Mouse (Mus musculus): Measurements from ENCODE around the gene Gm8764. TPM values are rescaled to one million over a fixed set of nuclear protein-coding genes. Genes with fewer than 3 reads are reported as not detected.
"Not testable (repeated sequence)": the region's sequence is repeated elsewhere in the genome, so short reads cannot be mapped to it uniquely, and the experiment has no call there.

The Gm8764 gene
- total RNA-seq (2014; rRNA removed; ENCODE audit: low replicate concordance) (not detected in 2 replicates), polyA plus RNA-seq (2015; fragmentation: Nextera tagmentation; extraction: Ambion mirVana) (not detected in 2 replicates)

DNA sequence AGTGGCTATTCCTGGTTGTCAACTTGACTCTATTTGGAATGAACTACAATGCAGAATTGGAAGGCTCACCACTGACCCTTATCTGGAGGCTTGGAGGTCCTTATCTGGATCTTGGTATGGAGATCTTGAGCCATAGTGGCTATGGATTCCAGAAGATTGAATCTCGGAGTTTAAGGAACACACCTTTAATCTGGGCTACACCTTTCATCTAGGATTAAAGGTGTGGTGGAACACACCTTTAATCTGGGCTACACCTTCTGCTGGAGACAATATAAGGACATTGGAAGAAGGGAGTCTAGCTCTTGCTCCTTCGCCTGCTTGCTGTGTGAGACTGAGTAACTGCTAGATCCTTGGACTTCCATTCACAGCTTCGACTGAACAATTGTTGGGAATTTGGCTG is at the start of gene Gm8764:
Gm8764 (plus strand) TSS at position 301 of the 400 bp plus-strand sequence.
- not testable (repeated sequence) for H3K36me3 ChIP-seq (replicated peaks; ENCODE audit: control insufficient read depth, insufficient read depth, low read length); H3K9ac ChIP-seq (replicated peaks; ENCODE audit: low read depth, low read length); H3K27me3 ChIP-seq (ENCODE audit: control insufficient read depth, insufficient read depth, low read length); H3K4me3 ChIP-seq (ENCODE audit: low read depth, low read length); ATAC-seq (ENCODE audit: insufficient read depth, low read depth); H3K4me1 ChIP-seq (ENCODE audit: control insufficient read depth, insufficient read depth); H3K27ac ChIP-seq (ENCODE audit: low read depth); H3K9me3 ChIP-seq (replicated peaks; ENCODE audit: control insufficient read depth, low read length); H3K4me2 ChIP-seq (ENCODE audit: low read depth, low read length); DNase-seq (ENCODE audit: low spot score)
- no CpG with 5 or more reads among the region's 3 CpGs for WGBS

DNA sequence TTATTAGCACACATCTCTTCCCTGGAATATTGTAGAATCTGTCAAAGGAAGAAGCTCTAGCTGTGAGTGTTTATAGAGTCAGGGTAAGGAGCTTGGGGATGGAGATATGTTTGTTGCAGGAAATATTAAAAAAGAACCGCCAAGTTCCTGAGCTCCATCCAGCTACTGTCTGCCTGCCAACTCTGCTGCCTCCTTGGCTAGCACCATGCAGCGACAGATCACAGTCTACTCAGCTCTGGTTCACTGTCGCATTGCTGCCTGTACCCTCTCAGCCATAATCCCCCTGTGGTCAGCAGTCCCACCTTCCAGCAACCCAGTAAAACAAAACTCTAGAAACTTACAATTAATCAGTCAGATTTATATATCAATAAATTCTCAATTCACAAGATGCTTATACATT is 49.8 kb upstream of the Gm8764 start:
- no peak for DNase-seq (ENCODE audit: low spot score)
- Histone ChIP-seq H3K4me2 (ENCODE audit: low read depth, low read length) (no peak overlapping the region), H3K4me1 (ENCODE audit: control insufficient read depth, insufficient read depth) (no peaks in the 10 kb centered on the region), H3K27ac (ENCODE audit: low read depth) (no peak overlapping the region), H3K9ac (replicated peaks; ENCODE audit: low read depth, low read length) (no peak overlapping the region), H3K4me3 (ENCODE audit: low read depth, low read length) (no peak overlapping the region), H3K36me3 (replicated peaks; ENCODE audit: control insufficient read depth, insufficient read depth, low read length) (no peaks in the 10 kb centered on the region), H3K27me3 (ENCODE audit: control insufficient read depth, insufficient read depth, low read length) (no peaks in the 10 kb centered on the region), H3K9me3 (replicated peaks; ENCODE audit: control insufficient read depth, low read length) (no peaks in the 10 kb centered on the region)
- ATAC-seq (ENCODE audit: insufficient read depth, low read depth) = no peak
- TF ChIP-seq CTCF (IDR thresholded peaks at IDR 0.05; ENCODE audit: low read depth) = no peak
- TF ChIP-seq EP300 (IDR thresholded peaks at IDR 0.05; ENCODE audit: low read depth) = no peak
- 59% methylated on average over 3 of the region's 3 CpGs for WGBS

DNA sequence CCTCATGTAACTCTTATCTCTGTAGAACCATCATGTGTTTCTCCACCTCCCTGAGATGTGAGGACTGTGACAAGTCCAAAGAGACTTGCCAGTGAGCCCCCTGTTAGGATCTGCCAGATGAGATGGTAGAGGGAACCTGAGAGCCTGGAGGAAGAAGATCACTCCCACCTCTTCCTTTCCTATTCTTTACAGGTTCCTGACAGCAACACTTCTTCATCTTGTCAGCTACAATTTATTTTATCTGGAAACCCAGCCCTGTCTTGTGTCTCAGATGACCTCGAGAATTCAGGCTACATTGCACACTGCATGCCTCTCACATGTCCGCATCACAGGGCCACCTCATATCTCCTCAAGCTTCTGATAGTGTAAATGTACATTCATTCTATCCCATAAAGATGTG is 41.5 kb upstream of the Gm8764 start:
- DNase-seq (ENCODE audit: low spot score) (no peak), ATAC-seq (ENCODE audit: insufficient read depth, low read depth) (no peak)
- no peak overlapping the region for H3K4me2 ChIP-seq (ENCODE audit: low read depth, low read length)
- H3K27me3 ChIP-seq (ENCODE audit: control insufficient read depth, insufficient read depth, low read length) = no peaks in the 10 kb centered on the region
- 29% methylated on average over 2 of the region's 2 CpGs for WGBS
- no peak overlapping the region for H3K9ac ChIP-seq (replicated peaks; ENCODE audit: low read depth, low read length)
- TF ChIP-seq EP300 (IDR thresholded peaks at IDR 0.05; ENCODE audit: low read depth) = no peak
- TF ChIP-seq CTCF (IDR thresholded peaks at IDR 0.05; ENCODE audit: low read depth) = no peak
- no peaks in the 10 kb centered on the region for H3K4me1 ChIP-seq (ENCODE audit: control insufficient read depth, insufficient read depth)
- H3K4me3 ChIP-seq (ENCODE audit: low read depth, low read length) = no peak overlapping the region
- H3K9me3 ChIP-seq (replicated peaks; ENCODE audit: control insufficient read depth, low read length) = no peaks in the 10 kb centered on the region
- no peaks in the 10 kb centered on the region for H3K36me3 ChIP-seq (replicated peaks; ENCODE audit: control insufficient read depth, insufficient read depth, low read length)
- no peak overlapping the region for H3K27ac ChIP-seq (ENCODE audit: low read depth)

GRCm38 (mm10) chr10:104142687-104143086 is 17.1 kb upstream of the Gm8764 start, which contains the start of gene Gm21293:
TSS of gene Gm21293 (plus strand) at chr10:104142987.
- not testable (repeated sequence) for H3K4me2 ChIP-seq (ENCODE audit: low read depth, low read length); H3K4me3 ChIP-seq (ENCODE audit: low read depth, low read length); ATAC-seq (ENCODE audit: insufficient read depth, low read depth); H3K36me3 ChIP-seq (replicated peaks; ENCODE audit: control insufficient read depth, insufficient read depth, low read length); H3K4me1 ChIP-seq (ENCODE audit: control insufficient read depth, insufficient read depth); H3K27ac ChIP-seq (ENCODE audit: low read depth); H3K27me3 ChIP-seq (ENCODE audit: control insufficient read depth, insufficient read depth, low read length); H3K9ac ChIP-seq (replicated peaks; ENCODE audit: low read depth, low read length); H3K9me3 ChIP-seq (replicated peaks; ENCODE audit: control insufficient read depth, low read length); DNase-seq (ENCODE audit: low spot score)
- no CpG with 5 or more reads among the region's 3 CpGs for WGBS

DNA sequence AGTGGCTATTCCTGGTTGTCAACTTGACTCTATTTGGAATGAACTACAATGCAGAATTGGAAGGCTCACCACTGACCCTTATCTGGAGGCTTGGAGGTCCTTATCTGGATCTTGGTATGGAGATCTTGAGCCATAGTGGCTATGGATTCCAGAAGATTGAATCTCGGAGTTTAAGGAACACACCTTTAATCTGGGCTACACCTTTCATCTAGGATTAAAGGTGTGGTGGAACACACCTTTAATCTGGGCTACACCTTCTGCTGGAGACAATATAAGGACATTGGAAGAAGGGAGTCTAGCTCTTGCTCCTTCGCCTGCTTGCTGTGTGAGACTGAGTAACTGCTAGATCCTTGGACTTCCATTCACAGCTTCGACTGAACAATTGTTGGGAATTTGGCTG is 8.6 kb upstream of the Gm8764 start, which contains the start of gene Gm6763:
Gm6763 (plus strand) TSS at position 301 of the 400 bp plus-strand sequence.
- not testable (repeated sequence) for H3K4me2 ChIP-seq (ENCODE audit: low read depth, low read length); H3K9me3 ChIP-seq (replicated peaks; ENCODE audit: control insufficient read depth, low read length); DNase-seq (ENCODE audit: low spot score); H3K27ac ChIP-seq (ENCODE audit: low read depth); H3K36me3 ChIP-seq (replicated peaks; ENCODE audit: control insufficient read depth, insufficient read depth, low read length); H3K4me1 ChIP-seq (ENCODE audit: control insufficient read depth, insufficient read depth); H3K4me3 ChIP-seq (ENCODE audit: low read depth, low read length); ATAC-seq (ENCODE audit: insufficient read depth, low read depth); H3K9ac ChIP-seq (replicated peaks; ENCODE audit: low read depth, low read length); H3K27me3 ChIP-seq (ENCODE audit: control insufficient read depth, insufficient read depth, low read length)
- no CpG with 5 or more reads among the region's 3 CpGs for WGBS

- DNase-seq (ENCODE audit: low spot score) = not testable (repeated sequence)
These were observed 8.4 kb downstream of the Gm8764 start, which contains the start of gene Gm21304 for GRCm38 (mm10) chr10:104168215-104168614. TSS of gene Gm21304 (plus strand) at chr10:104168515.

GRCm38 (mm10) chr10:104176724-104177123 is 16.9 kb downstream of the Gm8764 start, which contains the start of gene Gm21312:
TSS of gene Gm21312 (plus strand) at chr10:104177024.
- ATAC-seq (ENCODE audit: insufficient read depth, low read depth); H3K36me3 ChIP-seq (replicated peaks; ENCODE audit: control insufficient read depth, insufficient read depth, low read length); H3K9ac ChIP-seq (replicated peaks; ENCODE audit: low read depth, low read length); DNase-seq (ENCODE audit: low spot score); H3K27me3 ChIP-seq (ENCODE audit: control insufficient read depth, insufficient read depth, low read length); H3K4me2 ChIP-seq (ENCODE audit: low read depth, low read length); H3K9me3 ChIP-seq (replicated peaks; ENCODE audit: control insufficient read depth, low read length); H3K4me1 ChIP-seq (ENCODE audit: control insufficient read depth, insufficient read depth); H3K4me3 ChIP-seq (ENCODE audit: low read depth, low read length); H3K27ac ChIP-seq (ENCODE audit: low read depth): not testable (repeated sequence)
- WGBS = no CpG with 5 or more reads among the region's 3 CpGs

More at GRCm38 (mm10) chr10:104168215-104168614, 8.4 kb downstream of the Gm8764 start, which contains the start of gene Gm21304:
- WGBS = no CpG with 5 or more reads among the region's 3 CpGs
- not testable (repeated sequence) for H3K4me1 ChIP-seq (ENCODE audit: control insufficient read depth, insufficient read depth); H3K9me3 ChIP-seq (replicated peaks; ENCODE audit: control insufficient read depth, low read length); ATAC-seq (ENCODE audit: insufficient read depth, low read depth); H3K4me2 ChIP-seq (ENCODE audit: low read depth, low read length); H3K36me3 ChIP-seq (replicated peaks; ENCODE audit: control insufficient read depth, insufficient read depth, low read length); H3K27ac ChIP-seq (ENCODE audit: low read depth); H3K4me3 ChIP-seq (ENCODE audit: low read depth, low read length); H3K9ac ChIP-seq (replicated peaks; ENCODE audit: low read depth, low read length); H3K27me3 ChIP-seq (ENCODE audit: control insufficient read depth, insufficient read depth, low read length)

- H3K4me1 ChIP-seq (ENCODE audit: control insufficient read depth, insufficient read depth); H3K27me3 ChIP-seq (ENCODE audit: control insufficient read depth, insufficient read depth, low read length); H3K4me3 ChIP-seq (ENCODE audit: low read depth, low read length); DNase-seq (ENCODE audit: low spot score); H3K27ac ChIP-seq (ENCODE audit: low read depth); H3K36me3 ChIP-seq (replicated peaks; ENCODE audit: control insufficient read depth, insufficient read depth, low read length); ATAC-seq (ENCODE audit: insufficient read depth, low read depth); H3K4me2 ChIP-seq (ENCODE audit: low read depth, low read length); H3K9me3 ChIP-seq (replicated peaks; ENCODE audit: control insufficient read depth, low read length); H3K9ac ChIP-seq (replicated peaks; ENCODE audit: low read depth, low read length): not testable (repeated sequence)
- WGBS = no CpG with 5 or more reads among the region's 3 CpGs
These were observed 25.4 kb downstream of the Gm8764 start, which contains the start of gene Gm20765 for GRCm38 (mm10) chr10:104185233-104185632. TSS of gene Gm20765 (plus strand) at chr10:104185533.
